Mouse (Mus musculus) kidney, adult 11 months (tissue): ENCODE measurements around the gene Ctrb1.

ENCODE experiments used
- DNase-seq: peaks from one replicate; pipeline ENCODE4 v3.0.0; 2022

The Ctrb1 gene

GRCm38 (mm10) chr8:111716603-111717487 is 26.0 kb upstream of the Ctrb1 start:
- peak; percentile 31 for DNase-seq

- no peak for DNase-seq
These were observed 24.7 kb upstream of the Ctrb1 start for GRCm38 (mm10) chr8:111715514-111715913.

GRCm38 (mm10) chr8:111714295-111714694 is 23.5 kb upstream of the Ctrb1 start:
- peak; percentile 9 for DNase-seq

- DNase-seq: no peak
These were observed 23.0 kb upstream of the Ctrb1 start for GRCm38 (mm10) chr8:111713817-111714216.

- no peak for DNase-seq
These were observed 22.5 kb upstream of the Ctrb1 start for GRCm38 (mm10) chr8:111713291-111713690.

- peak; percentile 72 for DNase-seq
These were observed 21.8 kb upstream of the Ctrb1 start for GRCm38 (mm10) chr8:111712588-111712987.

GRCm38 (mm10) chr8:111712135-111712534 is 21.3 kb upstream of the Ctrb1 start:
- DNase-seq: peak; percentile 12

GRCm38 (mm10) chr8:111710777-111711485 is 20.1 kb upstream of the Ctrb1 start:
- no peak for DNase-seq

- DNase-seq: peak; percentile 92
These were observed 18.4 kb upstream of the Ctrb1 start for GRCm38 (mm10) chr8:111709223-111709622.

GRCm38 (mm10) chr8:111708265-111708664 is 17.5 kb upstream of the Ctrb1 start:
- peak; percentile 95 for DNase-seq

GRCm38 (mm10) chr8:111705699-111706098 is 14.9 kb upstream of the Ctrb1 start:
- DNase-seq: no peak

- no peak for DNase-seq
These were observed 14.4 kb upstream of the Ctrb1 start for GRCm38 (mm10) chr8:111705222-111705621.

GRCm38 (mm10) chr8:111704585-111704984 is 13.8 kb upstream of the Ctrb1 start:
- no peak for DNase-seq

- no peak for DNase-seq
These were observed 10.6 kb upstream of the Ctrb1 start for GRCm38 (mm10) chr8:111701380-111701779.

- DNase-seq: no peak
These were observed 9.9 kb upstream of the Ctrb1 start for GRCm38 (mm10) chr8:111700740-111701139.

- DNase-seq: no peak
These were observed 9.4 kb upstream of the Ctrb1 start for GRCm38 (mm10) chr8:111700201-111700600.

- DNase-seq: no peak
These were observed 8.2 kb upstream of the Ctrb1 start for GRCm38 (mm10) chr8:111699035-111699434.

- no peak for DNase-seq
These were observed 6.8 kb upstream of the Ctrb1 start for GRCm38 (mm10) chr8:111697655-111698054.

- DNase-seq: no peak
These were observed 4.6 kb upstream of the Ctrb1 start for GRCm38 (mm10) chr8:111695441-111695840.

- no peak for DNase-seq
These were observed 2.5 kb upstream of the Ctrb1 start for GRCm38 (mm10) chr8:111693261-111693741.

GRCm38 (mm10) chr8:111686881-111687280 is 3.9 kb downstream of the Ctrb1 start:
- no peak for DNase-seq

GRCm38 (mm10) chr8:111682521-111682920 is 8.3 kb downstream of the Ctrb1 start:
- no peak for DNase-seq

- no peak for DNase-seq
These were observed 9.7 kb downstream of the Ctrb1 start for GRCm38 (mm10) chr8:111681153-111681552.
